Mouse (Mus musculus) limb, embryonic 13.5 days (tissue): ENCODE data around the gene Foxn3. TPM values are rescaled to one million over a fixed set of nuclear protein-coding genes. Genes with fewer than 3 reads are reported as not detected.

ENCODE experiments used
- ATAC-seq: fragments of 200-750 bp; cut with Nextera tagmentation; 2 replicates; pipeline ENCODE4 v1.8.0; 2017; ENCODE audit warnings: low read depth, moderate number of reproducible peaks, moderate TSS enrichment; ENCODE audit not compliant: low FRiP score
- H3K27ac ChIP-seq: fragments of 300-500 bp; sonication (generic); 2 replicates; pipeline ENCODE4 v1.5.1; 2015; ENCODE audit warnings: inconsistent platforms, mild to moderate bottlenecking, moderate library complexity
- H3K27me3 ChIP-seq: fragments of 300-500 bp; sonication (generic); 2 replicates; pipeline ENCODE4 v1.6.1; 2015; ENCODE audit warnings: mild to moderate bottlenecking, inconsistent platforms
- H3K36me3 ChIP-seq: fragments of 300-500 bp; sonication (generic); 2 replicates; pipeline ENCODE4 v1.6.1; 2015; ENCODE audit warnings: inconsistent platforms, mild to moderate bottlenecking, moderate library complexity
- H3K4me1 ChIP-seq: fragments of 300-500 bp; sonication (generic); 2 replicates; pipeline ENCODE4 v1.6.1; 2015; ENCODE audit warnings: inconsistent platforms
- H3K4me2 ChIP-seq: fragments of 300-500 bp; sonication (generic); replicated peaks from 2 replicates; pipeline ENCODE4 v1.6.1; 2015; ENCODE audit warnings: inconsistent platforms, mild to moderate bottlenecking, moderate library complexity
- H3K4me3 ChIP-seq: fragments of 300-500 bp; sonication (generic); 2 replicates; pipeline ENCODE4 v1.5.1; 2015; ENCODE audit warnings: moderate library complexity, mild to moderate bottlenecking, inconsistent platforms
- H3K9ac ChIP-seq: fragments of 300-500 bp; sonication (generic); 2 replicates; pipeline ENCODE4 v1.6.1; 2015; ENCODE audit warnings: mild to moderate bottlenecking, inconsistent platforms
- H3K9me3 ChIP-seq: fragments of 300-500 bp; sonication (generic); 2 replicates; pipeline ENCODE4 v1.6.1; 2016; ENCODE audit warnings: inconsistent platforms
- WGBS: fragments of 180-500 bp; shearing (Covaris S2); methylation state at CpG from one replicate; pipeline ENCODE4 v1.1.7; 2015; 5-methylcytosine and 5-hydroxymethylcytosine counted together
- polyA plus RNA-seq: library from polyadenylated mRNA; unstranded; fragments of >200 nt; fragmentation: Nextera tagmentation; extraction: Ambion mirVana; gene quantifications from 2 replicates; pipeline ENCODE4 v1.2.1, GENCODE M21; 2015

Foxn3 gene
- polyA plus RNA-seq, 1 experiment from 2014 or later: 130 TPM

DNA sequence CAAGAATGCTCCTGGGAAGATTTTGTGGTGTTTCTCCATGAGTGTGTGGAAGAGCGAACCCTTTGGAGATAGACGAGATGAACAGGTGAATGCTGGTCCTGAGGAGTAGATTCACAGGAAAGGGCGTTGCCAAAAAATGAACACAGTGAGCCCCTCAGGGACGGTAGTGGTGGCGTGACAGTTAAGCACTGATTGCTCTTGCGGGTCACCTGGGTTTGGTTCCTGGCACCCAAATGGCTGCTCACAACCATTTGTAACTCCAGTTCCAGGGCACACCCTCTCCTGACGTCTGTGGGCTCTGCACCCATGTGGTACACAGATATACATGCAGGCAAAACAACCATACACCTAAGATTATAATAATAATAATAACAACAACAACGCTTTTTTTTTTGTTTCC, 277.7 kb downstream of the Foxn3 start:
- no peak overlapping the region for H3K9ac ChIP-seq
- no peak overlapping the region for H3K4me3 ChIP-seq
- H3K27me3 ChIP-seq: no peaks in the 10 kb centered on the region
- WGBS: 82% methylated on average over 8 of the region's 8 CpGs
- H3K9me3 ChIP-seq: no peaks in the 10 kb centered on the region
- H3K27ac ChIP-seq: no peak overlapping the region
- H3K36me3 ChIP-seq: peaks cover 8% of the 10 kb centered on the region
- H3K4me2 ChIP-seq: no peak overlapping the region
- ATAC-seq: no peak
- H3K4me1 ChIP-seq: peaks cover 49% of the 10 kb centered on the region

DNA sequence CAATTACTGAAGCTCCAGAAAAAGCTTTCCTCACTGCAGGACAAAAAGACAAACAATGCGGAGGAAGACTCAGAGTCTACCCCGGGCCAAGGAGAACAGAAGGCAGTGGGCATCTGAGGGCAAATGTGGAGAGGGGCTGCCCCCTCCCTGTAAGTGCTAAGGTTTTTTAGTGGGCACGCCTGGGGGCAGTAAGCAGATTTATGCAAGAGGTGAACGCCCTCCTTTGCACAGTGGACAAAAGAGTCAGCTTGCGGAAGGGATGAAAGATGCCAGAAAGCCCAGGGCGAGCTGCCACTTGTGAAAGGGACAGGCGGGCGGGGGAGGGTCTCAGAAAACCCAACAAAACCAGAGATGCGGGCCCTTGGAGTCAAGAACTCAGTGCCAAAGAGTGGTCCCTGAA, 278.2 kb downstream of the Foxn3 start:
- Histone ChIP-seq H3K36me3 (peaks cover 3% of the 10 kb centered on the region; the same call in 1 of the 2 replicates), H3K4me3 (no peak overlapping the region), H3K27me3 (no peaks in the 10 kb centered on the region), H3K9ac (no peak overlapping the region; the same call in 1 of the 2 replicates), H3K4me2 (no peak overlapping the region), H3K27ac (no peak overlapping the region), H3K9me3 (no peaks in the 10 kb centered on the region), H3K4me1 (peaks cover 49% of the 10 kb centered on the region)
- WGBS: 63% methylated on average over 9 of the region's 9 CpGs
- no peak for ATAC-seq

DNA sequence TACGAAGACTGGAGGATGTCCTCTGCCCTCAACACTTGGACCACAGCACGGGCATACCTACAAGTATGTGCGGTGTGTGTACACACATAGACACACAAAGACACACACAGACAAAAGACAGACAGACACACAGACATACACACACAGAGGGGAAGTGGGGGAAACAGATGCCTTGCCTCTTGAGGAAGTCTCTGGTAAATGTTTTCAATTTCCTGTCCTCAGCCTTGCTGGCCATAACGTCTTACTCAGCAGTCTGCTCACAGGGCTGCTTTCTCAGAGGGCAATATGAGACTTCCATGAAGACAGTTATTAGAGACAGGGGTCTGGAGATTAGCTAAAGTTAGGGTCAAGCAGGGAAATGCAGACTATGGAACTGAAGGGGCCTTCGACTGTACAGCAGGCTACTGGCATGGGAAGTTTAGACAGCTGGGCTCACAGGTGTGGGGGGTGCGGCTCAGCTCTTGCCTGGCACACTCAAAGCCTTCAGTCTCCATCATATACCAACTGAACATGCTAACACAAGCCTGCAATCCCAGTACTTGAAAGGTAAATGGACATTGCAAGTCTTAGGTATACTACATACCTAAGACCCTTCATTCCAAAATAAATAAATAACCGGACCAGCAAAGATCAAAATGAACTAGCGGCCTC, 278.8 kb downstream of the Foxn3 start:
- Histone ChIP-seq H3K27ac (peak overlapping the region; percentile 56; the same call in 1 of the 2 replicates), H3K9me3 (no peaks in the 10 kb centered on the region), H3K4me2 (no peak overlapping the region), H3K4me1 (peaks cover 49% of the 10 kb centered on the region), H3K4me3 (no peak overlapping the region), H3K9ac (no peak overlapping the region), H3K36me3 (no peaks in the 10 kb centered on the region; the same call in 1 of the 2 replicates), H3K27me3 (no peaks in the 10 kb centered on the region)
- 0 out of 2 replicates have a peak, but pooled peaks have one; percentile 42 for ATAC-seq
- 53% methylated on average over 8 of the region's 8 CpGs for WGBS

DNA sequence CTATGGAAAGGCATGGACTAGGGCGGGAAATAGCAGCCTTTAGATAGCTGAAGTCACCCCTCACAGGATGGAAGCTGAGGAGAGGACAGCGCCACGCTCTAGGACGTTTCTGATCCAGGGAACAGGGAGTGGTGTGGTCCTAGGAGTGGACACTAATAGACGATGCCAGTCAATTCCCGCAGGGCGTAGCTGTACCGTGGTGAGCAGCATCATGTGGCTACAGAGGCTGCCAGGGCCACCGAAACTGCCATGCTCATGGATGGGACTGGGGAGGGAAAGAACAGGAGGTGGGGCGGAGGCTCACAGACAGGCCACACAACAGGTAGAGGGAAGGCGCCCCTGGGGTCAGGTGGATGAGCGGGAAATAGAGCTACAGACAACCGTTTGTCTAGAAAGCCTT, 282.6 kb downstream of the Foxn3 start:
- 91% methylated on average over 13 of the region's 13 CpGs for WGBS
- Histone ChIP-seq H3K4me2 (no peak overlapping the region), H3K4me1 (peaks cover 38% of the 10 kb centered on the region), H3K4me3 (no peak overlapping the region), H3K9ac (no peak overlapping the region), H3K36me3 (peaks cover 6% of the 10 kb centered on the region), H3K27me3 (no peaks in the 10 kb centered on the region), H3K27ac (no peak overlapping the region), H3K9me3 (peaks cover 4% of the 10 kb centered on the region; the same call in 1 of the 2 replicates)
- ATAC-seq: no peak

DNA sequence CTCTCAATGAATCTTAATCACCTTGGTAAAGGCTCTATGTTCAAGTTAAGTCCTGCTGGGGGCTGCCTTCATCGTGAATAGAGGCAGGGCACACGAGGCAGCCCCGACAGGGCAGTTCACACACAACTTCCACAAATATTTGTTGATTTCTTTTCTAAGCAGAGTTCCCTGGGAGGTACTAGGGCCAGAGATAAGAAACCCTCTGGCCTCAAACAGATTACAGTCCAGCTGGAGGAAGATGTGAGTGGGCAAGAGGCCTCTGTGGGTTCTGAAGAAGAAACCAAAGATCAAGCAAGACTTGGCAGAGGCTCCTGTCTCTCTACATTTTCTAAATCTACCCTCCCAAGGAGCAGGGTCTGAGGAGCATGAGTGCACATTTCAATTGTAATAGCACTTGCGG, 283.1 kb downstream of the Foxn3 start:
- H3K9me3 ChIP-seq: peaks cover 4% of the 10 kb centered on the region; the same call in 1 of the 2 replicates
- no peak overlapping the region for H3K9ac ChIP-seq
- H3K36me3 ChIP-seq: peaks cover 6% of the 10 kb centered on the region
- H3K27me3 ChIP-seq: no peaks in the 10 kb centered on the region
- H3K4me1 ChIP-seq: peaks cover 32% of the 10 kb centered on the region
- H3K4me2 ChIP-seq: no peak overlapping the region
- H3K27ac ChIP-seq: no peak overlapping the region
- H3K4me3 ChIP-seq: no peak overlapping the region
- no peak for ATAC-seq
- 76% methylated on average over 4 of the region's 4 CpGs for WGBS

DNA sequence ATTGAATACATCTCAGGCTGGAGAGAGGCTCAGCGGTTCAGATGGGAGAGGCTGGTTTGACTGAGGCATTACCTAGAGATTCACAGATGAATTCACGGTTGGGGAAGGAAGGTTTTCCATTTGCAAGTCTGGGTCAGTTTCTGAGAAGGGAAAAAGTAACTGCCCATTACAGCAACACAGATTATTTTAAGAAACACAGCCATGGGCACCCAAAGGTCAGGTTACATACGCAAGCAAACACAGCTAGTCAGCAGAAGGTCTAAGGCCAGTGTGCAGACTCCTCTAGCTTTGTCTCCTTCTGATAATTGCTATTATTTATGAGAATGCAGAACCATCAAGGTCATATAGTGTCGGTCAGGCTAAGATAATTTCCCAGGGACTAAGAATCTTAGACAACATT, 284.0 kb downstream of the Foxn3 start:
- 86% methylated on average over 4 of the region's 4 CpGs for WGBS
- peaks cover 6% of the 10 kb centered on the region for H3K36me3 ChIP-seq
- ATAC-seq: no peak

DNA sequence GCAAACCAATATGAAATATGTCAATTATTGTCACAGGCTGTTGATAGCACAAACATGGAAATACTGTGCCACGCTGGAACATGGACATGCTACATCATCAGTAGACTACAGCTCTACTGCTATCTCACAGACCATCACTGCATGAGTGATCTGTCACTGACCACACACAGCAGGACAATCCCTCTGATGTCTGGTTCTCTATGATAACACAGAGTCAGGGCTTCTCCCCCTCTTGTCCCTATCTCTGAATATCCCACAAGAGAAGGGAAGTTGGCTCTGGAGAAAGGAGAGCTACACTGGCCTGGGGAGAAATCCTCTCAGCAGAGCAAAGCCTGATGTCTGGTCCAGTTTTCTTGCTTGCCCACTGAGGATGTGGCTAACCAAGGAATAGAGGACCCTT, 288.8 kb downstream of the Foxn3 start:
- 88% methylated on average over 1 of the region's 1 CpGs for WGBS
- Histone ChIP-seq H3K4me2 (no peak overlapping the region), H3K4me1 (peaks cover 10% of the 10 kb centered on the region), H3K27ac (no peak overlapping the region), H3K9me3 (peaks cover 4% of the 10 kb centered on the region; the same call in 1 of the 2 replicates), H3K9ac (no peak overlapping the region), H3K27me3 (no peaks in the 10 kb centered on the region), H3K36me3 (peaks cover 6% of the 10 kb centered on the region), H3K4me3 (no peak overlapping the region)
- ATAC-seq: no peak

More for the DNA sequence above, 284.0 kb downstream of the Foxn3 start:
- peaks cover 4% of the 10 kb centered on the region; the same call in 1 of the 2 replicates for H3K9me3 ChIP-seq
- H3K4me3 ChIP-seq: no peak overlapping the region
- peaks cover 30% of the 10 kb centered on the region for H3K4me1 ChIP-seq
- H3K4me2 ChIP-seq: no peak overlapping the region
- no peak overlapping the region for H3K27ac ChIP-seq
- H3K9ac ChIP-seq: no peak overlapping the region
- no peaks in the 10 kb centered on the region for H3K27me3 ChIP-seq

DNA sequence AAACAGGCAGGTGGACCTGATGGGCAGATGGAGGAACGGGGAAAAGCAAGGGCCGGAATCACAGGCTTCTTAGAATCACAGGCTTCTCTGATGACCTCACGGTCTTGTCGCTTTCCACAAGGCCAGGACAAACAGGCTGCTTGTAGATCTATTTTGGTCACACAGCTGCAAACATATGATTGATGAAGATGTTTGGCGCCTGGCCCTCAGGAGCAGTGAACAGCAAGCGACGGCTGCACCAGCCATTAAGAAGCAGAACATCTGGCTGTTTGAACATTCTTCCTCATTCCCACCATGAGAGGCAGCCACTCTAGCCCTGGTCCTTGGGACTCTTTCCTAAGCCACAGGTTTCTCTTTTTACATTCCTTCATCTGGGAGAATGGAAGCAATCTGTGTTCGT, 294.0 kb downstream of the Foxn3 start:
- Histone ChIP-seq H3K27ac (no peak overlapping the region), H3K9me3 (no peaks in the 10 kb centered on the region), H3K4me2 (no peak overlapping the region), H3K36me3 (peaks cover 4% of the 10 kb centered on the region), H3K4me1 (peaks cover 6% of the 10 kb centered on the region), H3K9ac (no peak overlapping the region), H3K4me3 (no peak overlapping the region), H3K27me3 (no peaks in the 10 kb centered on the region)
- peak; percentile 36 for ATAC-seq
- 70% methylated on average over 8 of the region's 8 CpGs for WGBS

DNA sequence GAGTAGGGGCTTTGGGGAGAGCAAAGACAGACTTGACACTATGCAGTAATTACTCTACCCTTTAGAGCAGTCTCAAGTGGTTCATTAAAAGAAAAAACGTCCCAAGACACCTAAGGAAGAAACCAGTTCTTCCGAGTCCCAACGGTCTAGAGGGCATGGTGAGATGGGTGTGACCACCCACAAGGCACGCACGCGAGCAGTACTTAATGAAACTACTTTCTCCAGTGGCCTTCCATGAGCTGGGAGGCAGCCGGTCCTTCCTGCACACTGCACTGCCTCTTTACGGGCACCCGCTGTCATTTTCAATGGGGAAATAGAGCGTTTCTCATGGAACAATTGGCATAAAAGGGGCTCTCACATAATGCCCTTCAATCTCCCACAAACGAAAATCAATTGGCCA, 294.4 kb downstream of the Foxn3 start:
- Histone ChIP-seq H3K4me3 (no peak overlapping the region), H3K4me1 (peaks cover 6% of the 10 kb centered on the region; the same call in 1 of the 2 replicates), H3K9me3 (no peaks in the 10 kb centered on the region), H3K9ac (no peak overlapping the region), H3K4me2 (no peak overlapping the region), H3K36me3 (peaks cover 4% of the 10 kb centered on the region), H3K27ac (no peak overlapping the region), H3K27me3 (no peaks in the 10 kb centered on the region)
- 87% methylated on average over 11 of the region's 11 CpGs for WGBS
- ATAC-seq: no peak

DNA sequence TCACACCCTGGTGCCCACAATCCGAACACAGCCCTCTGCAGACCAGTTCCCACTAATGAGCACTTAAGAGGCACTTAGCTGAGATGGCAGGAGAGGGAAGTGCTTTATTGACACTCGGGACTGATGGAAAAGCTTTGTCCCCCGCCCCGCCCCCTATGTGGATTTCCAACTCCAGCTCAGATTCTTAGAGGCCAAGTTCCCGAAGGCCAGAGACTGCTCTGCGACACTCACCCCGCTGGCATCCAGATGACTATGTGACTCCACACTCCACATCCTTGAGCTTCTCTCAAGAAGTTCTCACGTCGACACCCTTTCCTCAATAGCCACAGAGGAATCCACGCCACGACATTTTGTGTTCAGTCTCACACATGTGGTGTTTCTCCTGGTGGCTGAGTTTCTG, 295.6 kb downstream of the Foxn3 start:
- H3K4me3 ChIP-seq: no peak overlapping the region
- 66% methylated on average over 11 of the region's 11 CpGs for WGBS
- H3K27me3 ChIP-seq: no peaks in the 10 kb centered on the region
- peaks cover 4% of the 10 kb centered on the region for H3K36me3 ChIP-seq
- no peak for ATAC-seq
- H3K9ac ChIP-seq: no peak overlapping the region
- no peak overlapping the region for H3K27ac ChIP-seq
- H3K4me1 ChIP-seq: peaks cover 7% of the 10 kb centered on the region; the same call in 1 of the 2 replicates
- H3K9me3 ChIP-seq: no peaks in the 10 kb centered on the region
- H3K4me2 ChIP-seq: no peak overlapping the region

DNA sequence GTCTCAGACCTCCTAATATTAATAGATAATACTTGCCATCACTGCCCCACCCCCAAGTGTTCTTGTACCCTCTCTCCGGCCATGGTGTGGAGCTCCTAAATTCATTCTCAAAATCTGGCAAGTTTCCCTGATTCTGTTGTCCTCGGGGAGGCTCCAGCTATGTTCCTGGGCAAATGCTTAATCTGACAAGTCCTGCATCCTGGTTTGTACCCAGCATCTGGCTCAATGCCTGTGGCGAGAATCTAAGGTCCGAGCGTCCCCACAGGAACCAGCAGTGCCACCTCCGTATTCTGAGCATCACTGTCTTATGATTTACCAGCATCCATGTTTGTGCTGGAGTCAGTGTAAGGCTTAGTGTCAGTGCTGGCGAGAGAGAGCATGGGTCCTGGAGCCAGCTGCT, 296.9 kb downstream of the Foxn3 start:
- Histone ChIP-seq H3K4me1 (peaks cover 13% of the 10 kb centered on the region), H3K9ac (no peak overlapping the region), H3K27me3 (no peaks in the 10 kb centered on the region), H3K36me3 (peaks cover 4% of the 10 kb centered on the region), H3K4me2 (no peak overlapping the region), H3K9me3 (no peaks in the 10 kb centered on the region), H3K27ac (no peak overlapping the region), H3K4me3 (no peak overlapping the region)
- no peak for ATAC-seq
- WGBS: 91% methylated on average over 7 of the region's 7 CpGs

DNA sequence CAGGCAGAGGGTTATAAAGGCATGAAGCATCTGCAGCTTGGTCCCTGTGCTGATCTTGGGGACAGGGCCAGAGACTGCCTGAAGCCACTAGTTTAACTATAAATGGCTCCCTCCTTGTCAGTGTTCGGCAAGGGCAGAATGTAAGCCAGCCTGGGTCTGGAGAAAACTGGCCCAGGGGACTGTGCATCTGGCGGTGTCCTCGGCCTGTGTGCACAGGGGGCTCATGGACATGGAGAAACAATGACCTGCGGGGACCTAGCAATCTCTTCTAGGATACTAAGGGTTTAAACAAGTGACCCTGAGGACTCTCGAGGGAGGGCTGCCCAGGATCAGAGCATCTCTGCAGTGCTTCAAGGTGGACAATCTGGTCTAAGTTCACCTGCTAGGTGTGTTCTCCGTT, 297.6 kb downstream of the Foxn3 start:
- Histone ChIP-seq H3K9ac (no peak overlapping the region), H3K9me3 (no peaks in the 10 kb centered on the region), H3K4me1 (peaks cover 16% of the 10 kb centered on the region), H3K27me3 (no peaks in the 10 kb centered on the region), H3K4me3 (no peak overlapping the region), H3K27ac (no peak overlapping the region), H3K36me3 (peaks cover 4% of the 10 kb centered on the region), H3K4me2 (no peak overlapping the region)
- WGBS: 94% methylated on average over 6 of the region's 6 CpGs
- no peak for ATAC-seq

DNA sequence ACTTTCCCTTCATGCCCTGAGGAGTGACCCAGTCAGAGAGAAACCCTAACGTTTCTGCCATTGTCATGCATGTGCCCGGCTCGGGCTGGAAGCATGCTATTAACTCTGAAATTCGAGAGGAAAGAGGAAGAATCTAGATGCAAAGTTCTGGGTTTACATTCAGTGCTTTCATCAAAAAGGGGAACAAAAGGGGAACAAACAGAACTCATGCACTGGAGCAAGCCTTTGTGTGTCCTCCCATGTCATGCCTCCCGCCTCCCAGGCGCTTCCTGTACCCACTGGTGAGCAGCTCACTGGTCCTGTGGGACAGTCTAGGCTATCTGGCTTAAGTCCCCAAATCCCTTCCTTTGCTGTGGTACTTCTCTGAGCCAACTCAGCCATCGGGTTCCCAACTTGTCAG, 299.0 kb downstream of the Foxn3 start:
- peaks cover 4% of the 10 kb centered on the region for H3K36me3 ChIP-seq
- H3K9me3 ChIP-seq: no peaks in the 10 kb centered on the region
- no peak overlapping the region for H3K9ac ChIP-seq
- WGBS: 75% methylated on average over 7 of the region's 7 CpGs
- H3K4me1 ChIP-seq: peaks cover 27% of the 10 kb centered on the region
- H3K4me2 ChIP-seq: no peak overlapping the region
- H3K27me3 ChIP-seq: no peaks in the 10 kb centered on the region
- H3K27ac ChIP-seq: no peak overlapping the region
- no peak overlapping the region for H3K4me3 ChIP-seq
- no peak for ATAC-seq
